Mouse (Mus musculus) R1 (cell line): ENCODE results near the gene Eml4.

Source experiments
- DNase-seq: peaks from one replicate; pipeline ENCODE4 v3.0.0-alpha.2; 2018; ENCODE audit warnings: low read depth, low spot score

The Eml4 gene

DNA sequence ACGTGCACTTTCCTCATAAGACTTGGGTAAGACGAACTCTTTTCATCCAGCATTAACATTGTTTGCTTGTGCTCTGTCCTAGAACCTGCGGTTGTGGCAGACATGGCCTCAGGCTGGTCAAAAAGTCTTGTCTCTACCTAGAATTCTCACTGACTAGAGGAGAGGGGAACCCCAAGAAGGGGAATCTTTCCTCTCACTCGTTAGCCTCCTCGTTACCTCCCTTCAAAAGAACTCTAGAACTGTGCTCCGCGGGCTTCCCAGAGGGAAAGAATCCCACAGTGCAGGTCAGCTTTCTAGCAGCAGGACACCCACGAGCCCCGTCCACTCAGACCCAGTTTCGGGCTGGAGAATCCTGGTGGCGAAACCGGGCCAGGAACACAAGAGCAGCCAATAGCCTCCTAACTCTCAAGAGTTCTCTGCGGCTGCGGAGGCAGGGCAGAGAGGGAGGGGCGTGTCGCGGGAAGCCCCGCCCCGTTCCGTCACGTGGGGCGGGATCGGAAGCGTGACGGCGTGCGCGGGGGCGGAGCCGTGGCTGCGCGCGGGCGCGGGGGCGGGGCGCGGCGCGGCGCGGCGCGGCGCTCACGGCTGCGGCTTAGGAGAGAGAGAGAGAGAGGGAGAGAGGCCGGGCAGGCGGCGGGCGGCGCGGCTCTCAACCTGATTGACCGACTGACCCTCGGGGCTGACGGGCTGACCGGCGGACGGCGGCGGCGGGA, at the start of gene Eml4:
TSS of gene Eml4 (plus strand) at position 553 of the 713 bp plus-strand sequence.
- DNase-seq = peak; percentile 88

DNA sequence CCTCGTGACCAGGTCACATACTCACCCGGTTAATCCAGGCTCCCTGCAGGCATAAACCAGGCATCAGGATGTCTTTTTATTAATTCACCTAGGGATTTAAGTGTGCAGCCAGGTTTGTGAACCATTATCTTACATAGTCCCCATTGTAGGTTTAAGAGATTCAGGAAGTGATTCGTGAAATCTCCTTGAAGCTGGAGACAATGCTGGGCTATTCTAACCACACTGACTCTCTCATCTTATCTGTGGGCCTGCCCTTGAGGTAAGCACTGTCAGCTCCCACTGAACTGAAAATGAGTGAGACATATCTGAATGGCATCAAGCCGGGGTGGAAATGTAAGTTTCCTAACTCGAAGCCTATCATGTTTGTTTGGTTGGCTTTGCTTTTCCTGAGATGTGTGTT, 49.3 kb upstream of the Eml4 start:
- no peak for DNase-seq

DNA sequence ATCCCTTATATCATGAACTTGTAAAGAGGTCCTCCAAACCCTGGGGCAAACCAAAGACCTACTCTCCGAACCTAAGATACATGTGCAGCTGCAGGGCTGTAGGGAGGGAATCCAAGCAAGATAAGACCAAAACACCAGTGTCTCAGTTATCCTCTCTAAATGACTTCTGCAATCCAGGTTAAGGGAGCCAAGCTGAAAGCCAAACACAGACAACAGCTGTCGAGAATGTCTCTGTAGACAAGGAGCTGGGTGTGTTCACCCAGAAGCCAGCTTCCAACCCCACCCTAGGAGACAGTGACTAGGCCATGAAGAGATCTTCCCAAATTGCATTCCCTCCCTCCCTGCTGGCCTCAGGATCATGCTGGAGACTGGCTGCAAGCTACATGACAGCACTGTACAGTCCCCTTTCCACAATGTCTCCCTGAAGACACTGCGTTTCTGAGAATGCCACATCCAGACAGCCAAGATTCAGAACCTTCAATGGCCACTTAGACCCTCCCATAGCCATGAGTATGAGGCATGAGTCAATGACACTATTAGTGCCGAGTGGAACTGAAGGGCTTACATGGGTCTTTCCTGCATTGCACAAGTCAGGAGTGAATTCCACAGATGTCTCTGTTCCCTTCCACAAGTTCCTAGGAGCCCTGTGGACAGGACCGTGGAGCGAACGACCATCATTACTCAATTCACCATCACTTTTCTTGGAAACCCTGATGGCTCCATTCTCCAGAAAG, 46.5 kb upstream of the Eml4 start:
- no peak for DNase-seq

DNA sequence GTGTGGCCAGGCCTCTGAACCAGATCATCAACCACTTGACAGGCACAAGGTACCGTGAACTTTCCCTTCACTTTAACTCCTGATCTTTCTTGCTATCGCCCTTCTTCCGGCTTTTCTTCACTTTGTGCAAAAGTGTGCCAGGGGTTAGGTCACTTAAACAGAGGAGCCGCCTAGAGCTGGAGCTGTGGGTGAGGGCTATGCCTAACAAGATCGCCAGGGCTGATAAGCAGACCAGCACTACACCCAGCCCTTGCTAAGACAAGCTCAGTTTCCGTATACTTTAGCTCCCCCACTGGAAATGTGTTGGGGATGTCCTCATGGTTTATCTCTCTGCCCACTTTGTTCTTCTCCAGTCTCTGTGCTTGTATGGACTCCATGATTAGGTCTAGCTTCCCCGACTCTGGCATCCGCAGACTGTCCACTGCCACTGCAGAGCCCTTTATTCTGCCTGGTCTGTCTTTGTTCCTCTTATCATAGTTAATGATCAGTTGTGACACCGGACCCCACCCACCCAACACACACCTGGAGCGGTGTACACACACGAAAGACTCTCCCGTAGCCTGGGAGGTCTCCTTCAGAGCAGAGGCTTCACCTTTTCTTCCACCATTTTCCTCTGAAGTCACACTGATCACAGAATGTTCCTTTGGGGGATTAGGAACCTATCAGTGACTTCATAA, 43.6 kb upstream of the Eml4 start:
- DNase-seq = no peak

DNA sequence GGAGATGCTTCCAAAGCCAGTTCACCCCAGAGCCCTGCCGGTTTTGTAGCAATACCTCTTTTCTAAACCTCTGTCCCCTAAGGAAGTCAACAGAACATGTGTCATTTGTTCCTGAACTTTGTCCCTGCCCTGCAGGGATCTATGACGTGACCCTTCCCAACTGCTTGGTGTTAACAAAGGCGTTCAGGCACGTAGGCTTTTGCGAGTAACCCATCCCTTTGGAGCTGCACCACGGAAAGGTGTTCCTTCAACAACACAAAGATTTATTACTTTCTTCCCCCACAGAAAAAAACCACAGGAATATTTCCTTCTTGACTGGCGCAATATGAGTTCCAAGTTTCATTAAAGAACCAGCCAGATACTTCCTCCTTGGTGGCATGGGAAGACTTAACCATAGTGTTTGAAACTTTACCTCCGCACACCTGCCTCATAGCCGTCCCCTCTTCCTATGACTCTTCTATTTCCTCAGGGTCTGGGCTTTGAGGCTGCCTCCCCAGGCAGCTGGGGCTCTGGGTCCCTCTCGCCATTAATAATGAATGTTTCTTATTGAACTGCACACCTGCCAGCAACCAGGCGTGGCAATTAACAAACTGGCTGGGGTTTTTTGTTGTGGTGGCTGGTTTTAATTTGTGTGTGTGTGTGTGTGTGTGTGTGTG, 43.0 kb upstream of the Eml4 start:
- DNase-seq = no peak

DNA sequence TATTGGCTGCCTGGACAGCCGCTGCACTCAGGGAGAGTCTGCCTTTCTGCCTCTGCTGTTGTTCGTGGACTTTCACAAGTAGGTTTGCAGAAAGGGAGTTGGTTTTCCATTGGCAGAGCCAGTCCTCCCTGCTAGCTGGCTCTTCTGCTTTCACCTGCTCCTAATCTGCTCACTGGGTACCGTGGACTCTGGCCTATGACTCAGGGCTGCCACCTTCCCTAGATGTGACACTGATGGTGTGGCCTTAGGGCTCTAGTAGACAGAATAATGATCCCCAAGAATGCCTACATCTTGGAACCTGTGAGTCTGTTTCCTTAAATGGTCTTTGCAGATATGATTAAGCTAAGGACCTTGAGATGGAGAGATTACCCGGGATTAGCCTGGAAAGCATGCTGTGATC, 42.3 kb upstream of the Eml4 start:
- no peak for DNase-seq

DNA sequence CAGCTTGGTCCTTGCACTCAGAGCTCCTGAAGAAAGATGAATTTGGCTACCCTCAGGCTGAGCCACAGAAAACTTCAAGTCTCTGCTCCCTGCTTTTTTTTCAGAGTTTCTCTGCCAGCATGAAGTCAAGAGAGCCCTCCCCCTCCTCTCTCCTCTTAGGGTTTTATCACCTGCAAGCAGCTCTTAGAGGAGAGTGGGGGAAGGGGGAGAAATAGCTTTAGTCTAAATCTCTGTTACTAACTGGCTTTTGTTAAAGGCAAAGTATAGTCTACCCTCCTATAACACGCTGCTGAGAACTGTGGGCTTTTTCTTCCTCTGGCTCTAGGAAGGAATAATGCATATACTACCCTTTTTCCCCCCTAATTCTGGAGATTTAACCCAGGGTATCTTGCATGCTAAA, 41.5 kb upstream of the Eml4 start:
- DNase-seq = no peak

DNA sequence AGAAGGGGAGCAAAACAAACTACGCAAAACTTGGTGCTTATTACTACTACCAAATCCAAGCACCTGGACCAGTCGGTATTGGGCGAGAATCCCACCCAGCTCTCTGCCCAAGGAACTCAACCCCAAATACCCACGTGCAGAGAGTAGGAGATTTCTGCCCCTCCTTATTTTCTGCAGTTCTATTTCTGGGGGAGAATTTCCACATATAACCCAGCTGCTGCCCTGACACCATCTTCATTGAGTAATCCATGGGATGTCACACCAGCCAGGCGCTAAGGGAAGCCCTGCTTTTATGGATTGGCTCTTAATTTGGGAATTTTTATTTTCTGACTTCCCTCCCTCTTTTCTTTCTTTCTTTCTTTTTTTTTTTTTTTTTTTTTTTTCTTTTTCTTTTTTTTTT, 38.9 kb upstream of the Eml4 start:
- DNase-seq = no peak

DNA sequence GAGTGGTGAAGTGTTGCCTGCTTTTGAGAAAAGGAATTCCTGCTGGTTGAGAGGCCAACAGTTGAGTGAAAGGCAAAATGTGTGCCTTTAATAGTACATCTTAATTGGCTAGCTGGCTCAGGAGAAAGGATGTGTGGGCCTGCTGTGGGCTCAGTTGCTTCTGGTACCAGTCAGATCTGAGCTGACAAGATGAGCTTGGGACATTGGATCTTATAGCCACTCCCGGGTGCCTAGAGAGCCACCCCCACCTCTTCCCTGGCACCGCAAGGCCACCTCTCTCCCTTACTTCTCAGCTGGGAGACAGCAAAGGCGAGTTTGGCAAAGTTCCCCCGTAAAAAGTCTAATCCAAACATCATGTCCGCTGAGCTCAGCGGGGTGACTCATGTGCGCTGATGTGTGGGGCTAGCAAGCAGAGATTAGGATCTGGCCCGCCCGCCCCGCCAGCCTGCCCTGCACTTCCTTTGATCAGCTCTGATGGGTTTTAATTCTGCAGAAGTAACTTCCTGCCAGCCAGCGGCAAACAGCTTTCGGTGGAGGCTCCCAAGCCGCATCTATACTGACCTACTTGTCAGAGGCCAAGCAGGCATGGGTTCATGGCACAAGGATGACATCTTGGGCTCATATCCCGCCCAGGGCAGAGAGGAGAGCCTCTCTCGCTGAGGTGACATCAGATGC, 38.4 kb upstream of the Eml4 start:
- peak; percentile 17 for DNase-seq

DNA sequence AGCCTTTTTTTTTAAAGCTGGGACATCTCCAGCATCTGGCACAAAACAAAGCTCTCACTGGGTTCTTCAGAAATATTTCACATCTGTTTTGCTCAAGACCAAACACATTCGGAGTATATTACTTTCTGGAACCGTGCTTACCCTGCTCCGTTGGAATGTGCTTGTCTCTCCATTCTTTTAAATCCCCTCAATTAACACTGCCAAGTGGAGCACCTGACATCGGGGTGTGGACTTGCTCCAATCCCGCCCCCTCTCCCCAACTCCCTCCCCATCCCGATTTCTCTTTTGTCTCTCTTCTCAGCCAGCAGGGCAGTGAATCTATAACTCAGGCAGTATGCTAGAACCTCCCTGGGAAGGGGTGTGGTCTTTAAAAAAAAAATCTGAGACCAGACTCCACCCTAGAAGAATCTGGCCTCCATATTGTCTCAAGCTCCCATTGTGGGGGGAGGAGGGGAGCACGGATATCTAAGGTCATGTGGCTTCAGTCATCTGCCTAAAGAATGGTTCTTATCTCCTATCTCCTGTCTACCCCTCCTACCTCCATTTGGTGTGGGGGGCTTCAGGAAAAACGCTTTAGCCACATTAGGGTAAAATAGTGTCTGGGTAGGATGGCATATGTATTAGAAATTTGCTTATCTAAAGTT, 37.6 kb upstream of the Eml4 start:
- DNase-seq = peak; percentile 44

DNA sequence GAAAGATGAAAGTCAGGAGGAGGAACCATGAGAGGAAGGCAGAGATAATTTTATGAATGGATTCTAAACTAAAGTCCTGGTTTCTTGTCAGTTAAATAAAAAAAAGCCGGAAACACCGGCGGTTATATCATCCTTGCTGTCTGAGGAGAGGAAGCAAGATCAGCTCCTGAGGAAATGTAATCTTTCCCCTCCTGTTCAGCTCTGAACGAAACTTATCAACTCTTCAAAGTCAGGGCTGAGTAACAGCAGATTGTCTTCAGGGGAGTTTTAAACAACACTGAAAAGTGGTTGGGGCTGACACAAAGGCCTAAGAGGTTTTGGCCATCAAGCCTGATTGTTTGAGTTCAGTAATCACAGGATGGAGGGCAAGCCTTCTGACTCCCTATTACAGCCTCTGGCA, 35.3 kb upstream of the Eml4 start:
- no peak for DNase-seq

DNA sequence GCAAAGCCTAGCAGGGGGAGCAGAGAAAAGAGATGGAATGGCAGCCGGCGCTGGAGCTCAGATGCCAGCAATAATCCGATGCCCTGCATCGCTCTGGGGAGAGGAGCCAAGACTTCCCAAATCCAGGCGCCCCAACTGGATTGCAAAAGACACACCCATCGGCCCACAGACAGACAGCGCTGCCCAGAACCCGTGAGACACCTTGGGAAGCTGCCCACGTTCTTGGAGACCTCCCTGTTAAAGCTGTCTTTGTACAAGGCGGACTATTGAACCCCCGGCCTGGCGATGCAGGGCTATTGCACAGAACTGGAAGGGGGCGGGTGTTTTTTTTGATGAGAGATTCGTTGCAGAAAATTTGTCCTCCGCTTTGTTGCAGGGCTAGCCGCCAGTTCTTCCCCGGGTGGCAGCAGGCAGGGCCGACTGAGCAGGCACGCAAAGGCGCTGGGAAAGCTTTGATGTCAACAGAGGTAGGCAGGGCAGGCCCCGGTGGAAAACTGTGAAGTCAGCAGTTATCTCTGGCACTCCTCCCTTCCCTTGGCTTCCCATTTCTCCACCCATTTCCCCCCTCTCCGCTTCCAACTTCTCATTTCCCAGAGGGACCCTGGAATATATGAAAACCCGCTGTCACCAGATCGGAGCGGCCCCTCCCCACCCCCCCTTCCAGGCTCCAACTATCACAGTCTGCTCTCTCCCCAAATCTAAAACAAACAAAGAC, 28.0 kb upstream of the Eml4 start:
- peak; percentile 17 for DNase-seq

DNA sequence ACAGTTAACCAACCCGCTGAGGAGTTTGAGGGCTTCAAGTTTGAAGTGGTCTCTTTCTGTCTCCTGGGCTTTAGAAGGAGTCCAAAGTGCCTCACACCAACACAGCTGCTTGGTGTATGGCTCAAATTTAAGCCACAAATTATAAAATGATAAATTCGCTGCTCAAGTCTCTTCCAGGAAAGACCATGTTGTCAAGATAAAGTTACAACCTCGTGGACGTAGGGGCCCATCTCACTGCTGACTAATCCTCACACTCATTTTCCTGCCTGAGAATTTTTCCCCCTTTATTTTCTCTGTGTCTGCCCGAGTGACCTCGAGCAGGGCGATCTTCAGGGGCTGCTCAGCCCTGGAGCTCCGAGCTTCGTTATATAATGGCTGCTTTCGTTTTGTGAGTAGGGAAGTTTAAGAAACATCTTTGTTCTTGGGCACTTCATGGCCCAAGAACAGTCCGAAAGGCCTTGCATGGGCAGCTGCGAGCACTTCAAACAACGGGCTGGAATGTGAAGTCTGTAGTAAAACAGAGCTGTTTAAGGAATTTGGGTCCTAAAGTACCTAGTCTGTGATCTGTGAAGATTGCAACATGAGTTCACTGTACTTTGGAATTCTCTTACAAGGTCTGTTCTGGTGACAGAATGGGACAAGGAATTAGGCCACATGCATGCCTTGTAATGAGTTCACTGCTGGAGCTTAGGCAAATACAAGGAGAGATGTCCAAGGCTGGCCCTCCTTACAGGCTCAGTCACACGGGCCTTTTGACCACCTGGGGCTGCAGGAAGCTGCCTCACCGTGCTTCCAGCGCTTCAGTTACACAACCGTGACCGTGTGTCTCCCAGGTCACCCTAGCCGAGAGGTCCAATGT, 27.1 kb upstream of the Eml4 start:
- DNase-seq = peak; percentile 28

DNA sequence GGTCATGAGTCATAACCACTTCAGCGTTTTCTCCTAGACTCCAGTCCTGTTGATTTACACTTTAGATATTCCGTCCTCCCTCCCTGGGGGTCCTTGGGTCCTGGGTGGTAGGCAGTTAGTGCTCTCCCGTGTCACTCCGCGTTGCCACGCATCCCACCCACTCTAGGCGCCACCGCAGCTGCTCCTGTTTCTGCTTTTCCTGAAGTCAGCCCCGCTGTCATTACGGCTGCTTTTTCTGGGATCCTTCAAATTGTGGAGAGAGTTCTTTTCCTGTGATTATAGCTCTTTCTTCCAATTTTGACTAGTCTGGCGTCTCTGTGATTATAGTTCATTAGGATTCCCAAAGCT, 26.5 kb upstream of the Eml4 start:
- DNase-seq = no peak

DNA sequence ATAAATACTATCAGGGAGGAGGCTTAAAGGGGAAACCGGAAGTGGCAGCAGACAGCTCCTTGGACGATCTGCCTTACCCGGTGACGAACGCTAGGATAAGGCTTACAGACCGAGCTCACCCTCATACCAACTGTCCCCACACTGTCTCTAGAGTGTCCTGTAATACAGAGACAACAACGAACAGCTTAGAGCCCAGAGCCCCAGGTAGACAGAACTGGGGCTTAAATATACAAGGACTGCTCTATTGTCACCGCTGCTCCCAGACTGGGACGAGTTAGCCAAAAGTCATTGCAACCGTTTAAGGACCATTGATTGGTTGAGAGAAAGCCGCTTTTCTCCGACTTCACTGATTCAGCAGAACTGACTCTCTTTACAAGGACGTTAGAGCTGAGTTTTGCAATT, 15.5 kb upstream of the Eml4 start:
- DNase-seq = no peak

DNA sequence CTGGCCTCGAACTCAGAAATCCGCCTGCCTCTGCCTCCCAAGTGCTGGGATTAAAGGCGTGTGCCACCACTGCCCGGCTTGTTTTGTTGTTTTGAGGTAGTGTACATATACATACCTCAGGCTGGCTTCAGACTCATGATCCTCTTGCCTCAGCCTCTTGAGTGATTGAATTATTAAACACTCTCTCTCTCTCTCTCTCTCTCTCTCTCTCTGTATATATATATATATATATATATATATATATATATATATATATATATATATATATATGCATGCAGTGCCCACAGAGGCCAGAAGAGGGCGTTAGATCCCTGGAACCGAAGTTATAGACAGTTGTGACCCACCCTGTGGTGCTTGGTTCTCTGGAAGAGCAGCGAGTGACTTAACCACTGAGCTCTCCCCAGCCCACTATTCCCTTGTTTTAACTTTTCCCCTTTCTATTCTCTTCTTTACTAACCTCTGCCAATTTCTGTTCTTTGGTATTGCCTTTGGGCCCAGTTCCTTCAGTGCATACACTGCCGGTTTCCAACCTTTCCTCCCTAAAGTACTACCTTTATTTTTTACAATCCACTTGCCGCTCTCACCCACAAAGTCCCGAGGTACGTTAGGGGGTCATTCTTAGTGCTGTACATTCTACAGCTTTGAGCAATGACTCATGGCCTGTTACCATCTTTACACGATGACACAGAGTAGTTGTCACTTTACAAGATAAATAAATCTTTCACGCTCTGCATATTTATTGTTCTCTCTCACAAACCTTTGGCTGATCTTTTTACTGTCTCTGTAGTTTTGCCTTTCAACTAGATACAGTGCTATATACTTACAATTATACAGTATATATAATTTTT, 13.5 kb upstream of the Eml4 start:
- peak; percentile 63 for DNase-seq

DNA sequence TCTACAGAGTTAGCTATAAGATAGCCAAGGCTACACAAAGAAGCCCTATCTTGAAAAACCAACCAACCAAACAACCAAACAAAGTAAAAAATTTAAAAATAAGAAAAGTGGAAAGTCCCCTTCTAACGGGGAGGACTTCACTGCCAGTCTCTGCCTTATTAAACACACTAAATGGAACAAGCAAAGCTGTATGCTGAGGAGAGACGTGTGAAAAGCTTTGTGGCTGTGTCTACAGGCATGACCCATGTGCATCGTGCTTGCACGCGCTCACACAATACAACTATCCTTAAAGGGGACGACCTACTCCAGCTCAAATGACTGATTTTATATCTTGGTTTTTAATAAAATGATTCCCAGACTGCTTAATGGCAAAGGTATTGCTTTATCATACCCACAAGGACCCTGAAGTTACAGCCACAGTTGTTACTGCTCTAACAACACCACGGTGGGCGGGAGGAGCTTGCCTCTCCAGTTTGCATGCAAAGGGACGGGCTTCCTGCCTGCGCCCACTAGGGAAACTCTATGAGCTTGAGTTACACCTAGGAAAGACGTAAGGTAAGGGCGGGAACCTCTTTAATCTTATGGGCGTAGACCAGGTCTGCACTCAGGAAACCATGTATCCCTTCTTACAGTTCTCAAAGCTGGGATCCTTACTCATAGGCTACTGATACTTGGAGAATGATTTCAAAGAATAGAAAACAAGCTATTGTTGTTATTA, 11.2 kb upstream of the Eml4 start:
- DNase-seq = peak; percentile 44

DNA sequence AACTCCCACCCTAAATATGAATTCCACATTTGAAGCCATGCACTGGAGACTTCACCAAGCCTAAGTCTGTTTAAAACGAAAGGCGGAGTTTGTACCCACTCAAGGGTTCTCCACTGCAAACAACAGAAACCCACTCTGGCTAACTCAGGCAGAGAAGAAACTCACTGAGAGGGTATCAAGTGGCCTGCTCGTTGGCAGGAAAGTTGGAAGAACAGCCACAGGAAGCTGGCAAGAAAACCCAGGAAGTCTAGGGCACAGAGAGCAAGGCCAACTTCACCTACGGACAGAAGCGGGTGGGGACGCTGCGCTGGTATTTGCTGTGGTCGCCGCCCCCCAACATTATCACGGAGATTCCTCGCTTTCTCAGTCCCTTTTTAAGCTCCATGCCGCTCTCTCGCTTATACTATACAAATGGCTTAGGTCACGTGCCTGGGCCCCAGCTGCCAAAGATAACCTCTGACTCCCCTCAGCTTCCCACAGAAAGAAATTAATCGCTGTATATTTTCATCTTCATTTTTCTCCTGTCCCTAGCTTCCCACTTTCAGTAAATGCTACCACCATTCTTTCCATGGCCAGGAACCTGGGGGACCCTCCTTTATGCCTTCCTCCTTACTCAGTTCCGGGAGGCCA, 9.7 kb upstream of the Eml4 start:
- DNase-seq = no peak
